Mouse (Mus musculus) spleen, adult 2 months (tissue): ENCODE measurements around the gene Mif4gd. TPM values are rescaled to one million over a fixed set of nuclear protein-coding genes. Genes with fewer than 3 reads are reported as not detected.

Source experiments
- DNase-seq, 2 experiments: peaks; one replicate each; pipeline versions ENCODE4 v3.0.0 to v3.0.0-alpha.2; 2012 to 2021; ENCODE audit warnings: low spot score in 2 of 2, low read depth in 1 of 2
- H3K27ac ChIP-seq: fragments of 200-500 bp; 2 replicates; pipeline ENCODE4 v1.5.1; 2012; ENCODE audit warnings: low read length, inconsistent platforms; ENCODE audit not compliant: insufficient read depth
- H3K27me3 ChIP-seq: fragments of 200-500 bp; 2 replicates; pipeline ENCODE4 v1.6.1; 2012; ENCODE audit warnings: mild to moderate bottlenecking, moderate library complexity, low read length, inconsistent platforms; ENCODE audit not compliant: control insufficient read depth, insufficient read depth
- H3K36me3 ChIP-seq: fragments of 200-500 bp; 2 replicates; pipeline ENCODE4 v1.6.1; 2012; ENCODE audit warnings: mild to moderate bottlenecking, low read length, inconsistent platforms; ENCODE audit not compliant: control insufficient read depth, insufficient read depth
- H3K4me1 ChIP-seq: fragments of 200-500 bp; 2 replicates; pipeline ENCODE4 v1.6.1; 2011; ENCODE audit warnings: inconsistent platforms; ENCODE audit not compliant: control insufficient read depth, insufficient read depth, insufficient read length
- H3K4me3 ChIP-seq: fragments of 200-500 bp; 2 replicates; pipeline ENCODE4 v1.5.1; 2011; ENCODE audit warnings: mild to moderate bottlenecking, inconsistent platforms; ENCODE audit not compliant: insufficient read depth, insufficient read length; ENCODE audit errors: extremely low read depth
- CTCF ChIP-seq: fragments of 200-500 bp; IDR thresholded peaks from 2 replicates; pipeline ENCODE4 v1.5.1; 2011; ENCODE audit warnings: mild to moderate bottlenecking, inconsistent platforms; ENCODE audit not compliant: insufficient read depth, insufficient read length, insufficient replicate concordance; ENCODE audit errors: extremely low read depth
- POLR2A ChIP-seq: fragments of 200-500 bp; IDR thresholded peaks from 2 replicates; pipeline ENCODE4 v1.6.1; 2011; ENCODE audit warnings: low read depth, low read length, inconsistent platforms
- WGBS: fragments of 180-500 bp; shearing (Covaris S2); methylation state at CpG from one replicate; pipeline ENCODE4 v1.1.7; 2018; 5-methylcytosine and 5-hydroxymethylcytosine counted together
- polyA plus RNA-seq: library from polyadenylated mRNA; depleted of rRNA; stranded (reverse); fragments of >200 nt; gene quantifications from 2 replicates; pipeline ENCODE4 v1.2.3, GENCODE M21; 2012; rRNA removed

Gene Mif4gd
- polyA plus RNA-seq: 175 and 210 TPM in 2 replicates

GRCm38 (mm10) chr11:115612410-115613137 is at the start of gene Mif4gd:
Mif4gd (minus strand) TSS chr11:115612969.
- peak; percentile 34; the same call in 1 of the 2 replicates for TF ChIP-seq CTCF
- TF ChIP-seq POLR2A: peak; percentile 75
- Histone ChIP-seq H3K27me3 (no peaks in the 10 kb centered on the region), H3K4me3 (peak within 1 kb of the TSS; percentile 92), H3K27ac (peak within 1 kb of the TSS; percentile 99), H3K4me1 (peaks cover 16% of the 10 kb centered on the region; the same call in 1 of the 2 replicates), H3K36me3 (peaks cover 42% of the 10 kb centered on the region)
- under 1% methylated on average over 47 of the region's 80 CpGs for WGBS
- DNase-seq: peak; percentile 86 to 96

DNA sequence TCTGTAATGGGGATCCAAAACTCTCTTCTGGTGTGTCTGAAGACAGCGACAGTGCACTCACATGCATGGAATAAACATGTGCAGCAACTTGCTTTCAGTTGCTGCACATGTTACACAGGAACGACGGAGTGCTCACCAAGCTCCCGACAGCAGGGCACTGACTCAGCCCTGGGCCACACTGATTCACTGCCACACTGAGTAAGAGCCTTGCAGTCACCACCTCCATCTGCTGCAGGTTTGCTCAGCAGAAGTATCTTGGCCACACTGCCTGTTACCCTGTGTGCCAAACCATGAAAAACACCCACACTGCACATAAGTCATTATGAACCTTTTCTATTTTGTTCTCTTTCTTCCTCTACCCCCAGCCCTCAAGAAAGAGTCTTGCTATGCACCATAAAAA is 47.6 kb upstream of the Mif4gd start:
- Histone ChIP-seq H3K27me3 (no peaks in the 10 kb centered on the region), H3K27ac (no peak overlapping the region), H3K36me3 (peaks cover 5% of the 10 kb centered on the region), H3K4me3 (no peak overlapping the region), H3K4me1 (peaks cover 4% of the 10 kb centered on the region; the same call in 1 of the 2 replicates)
- WGBS: 83% methylated on average over 4 of the region's 4 CpGs
- DNase-seq: no peak
- TF ChIP-seq POLR2A (no peak), CTCF (no peak)

DNA sequence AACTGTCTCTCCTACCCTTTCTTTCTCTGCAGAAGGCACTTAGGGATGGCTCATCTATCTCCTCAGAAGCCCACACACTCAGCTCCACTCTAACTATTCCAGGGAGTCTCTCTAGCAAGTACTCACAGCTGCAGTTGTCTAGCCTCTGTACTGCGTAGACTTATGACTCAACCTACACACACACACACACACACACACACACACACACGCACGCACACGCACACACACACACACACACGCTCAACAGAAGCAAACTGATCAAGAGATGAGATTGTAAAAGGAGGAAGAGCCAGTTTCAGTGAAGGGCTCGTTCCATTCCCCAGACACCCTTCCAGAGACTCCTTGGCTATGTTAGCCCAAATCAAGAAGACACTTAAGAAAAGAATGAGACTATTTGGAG is 45.8 kb upstream of the Mif4gd start:
- no peak for DNase-seq
- peaks cover 11% of the 10 kb centered on the region for H3K36me3 ChIP-seq

GRCm38 (mm10) chr11:115654128-115654527 is 41.4 kb upstream of the Mif4gd start:
- DNase-seq: peak in 1 of 2 experiments; percentile 48
- TF ChIP-seq CTCF (no peak), POLR2A (no peak)
- H3K4me3 ChIP-seq: no peak overlapping the region
- peaks cover 17% of the 10 kb centered on the region for H3K36me3 ChIP-seq
- H3K27me3 ChIP-seq: no peaks in the 10 kb centered on the region
- 14% methylated on average over 2 of the region's 2 CpGs for WGBS
- peaks cover 10% of the 10 kb centered on the region for H3K4me1 ChIP-seq
- peak overlapping the region; percentile 68 for H3K27ac ChIP-seq

More for the DNA sequence above, 45.8 kb upstream of the Mif4gd start:
- no peaks in the 10 kb centered on the region for H3K27me3 ChIP-seq
- WGBS: 81% methylated on average over 6 of the region's 6 CpGs
- H3K4me3 ChIP-seq: no peak overlapping the region
- H3K27ac ChIP-seq: no peak overlapping the region
- peaks cover 4% of the 10 kb centered on the region; the same call in 1 of the 2 replicates for H3K4me1 ChIP-seq
- no peak for TF ChIP-seq POLR2A
- TF ChIP-seq CTCF: no peak

GRCm38 (mm10) chr11:115653194-115653593 is 40.4 kb upstream of the Mif4gd start:
- no peaks in the 10 kb centered on the region for H3K27me3 ChIP-seq
- WGBS: 82% methylated on average over 3 of the region's 3 CpGs
- TF ChIP-seq POLR2A: no peak
- TF ChIP-seq CTCF: no peak
- peaks cover 21% of the 10 kb centered on the region for H3K36me3 ChIP-seq
- peak overlapping the region; percentile 76 for H3K27ac ChIP-seq
- H3K4me3 ChIP-seq: no peak overlapping the region
- DNase-seq: no peak
- H3K4me1 ChIP-seq: peaks cover 10% of the 10 kb centered on the region

GRCm38 (mm10) chr11:115651680-115652079 is 38.9 kb upstream of the Mif4gd start:
- Histone ChIP-seq H3K4me1 (peaks cover 10% of the 10 kb centered on the region), H3K27me3 (no peaks in the 10 kb centered on the region), H3K27ac (no peak overlapping the region), H3K36me3 (peaks cover 25% of the 10 kb centered on the region), H3K4me3 (no peak overlapping the region)
- TF ChIP-seq POLR2A (no peak), CTCF (no peak)
- no peak for DNase-seq
- WGBS: 91% methylated on average over 3 of the region's 3 CpGs

GRCm38 (mm10) chr11:115649706-115650105 is 36.9 kb upstream of the Mif4gd start:
- peaks cover 13% of the 10 kb centered on the region for H3K4me1 ChIP-seq
- WGBS: 87% methylated on average over 10 of the region's 10 CpGs
- peaks cover 25% of the 10 kb centered on the region for H3K36me3 ChIP-seq
- H3K4me3 ChIP-seq: no peak overlapping the region
- no peak for DNase-seq
- H3K27me3 ChIP-seq: no peaks in the 10 kb centered on the region
- H3K27ac ChIP-seq: no peak overlapping the region
- TF ChIP-seq POLR2A (no peak), CTCF (no peak)
